Mouse (Mus musculus) gastrocnemius, adult 8-10 months (tissue): ENCODE results near the gene Gm34653. TPM values are rescaled to one million over a fixed set of nuclear protein-coding genes. Genes with fewer than 3 reads are reported as not detected.

Experiments
- DNase-seq, 2 experiments: peaks; one replicate each; pipeline ENCODE4 v3.0.0; 2022; ENCODE audit warnings: low spot score in 2 of 2
- total RNA-seq, 4 experiments: library from RNA; stranded (reverse); gene quantifications; 2 replicates each; pipeline ENCODE4 v1.2.4; 2022

Gene Gm34653
- total RNA-seq, 4 experiments from 2014 or later, result 0.15 to 0.19 (median 0.18) TPM; not detected in 1

- no peak for DNase-seq
Observed at GRCm38 (mm10) chr2:34883190-34883589, 50.4 kb downstream of the Gm34653 start.

DNA sequence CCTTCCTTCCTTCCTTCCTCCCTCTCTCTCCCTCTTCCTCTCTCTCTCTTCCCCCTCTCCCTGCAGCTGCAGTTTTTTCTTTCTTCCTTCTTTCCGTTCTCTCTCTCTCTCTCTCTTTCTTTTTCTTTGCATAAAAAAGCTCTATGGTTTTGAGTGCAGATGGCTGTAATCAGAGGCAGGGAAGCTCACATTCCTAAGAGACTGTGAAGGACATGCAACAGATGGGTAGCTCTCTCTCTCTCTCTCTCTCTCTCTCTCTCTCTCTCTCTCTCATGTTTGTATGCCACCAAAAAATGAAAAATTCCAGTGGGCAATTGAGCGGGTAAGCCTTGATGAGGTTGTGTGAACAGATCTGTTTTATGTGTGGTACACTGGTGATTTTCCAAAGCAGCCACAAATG, 51.4 kb downstream of the Gm34653 start:
- no peak for DNase-seq

Other genes with a start within 250 kb of the Gm34653 start
- gene Gapvd1, start 77.8 kb upstream of the Gm34653 start, total RNA-seq, result 10 to 100 TPM; 34.1 to 36.4 (median 35.4) TPM
- gene Hspa5, start 61.0 kb upstream of the Gm34653 start, total RNA-seq, result 100 to 1,000 TPM; 149 to 179 (median 165) TPM
- gene Rabepk, start 33.1 kb upstream of the Gm34653 start, total RNA-seq, result 10 to 100 TPM in 3 of 4 experiments, 1 to 10 TPM in 1; 7.4 to 13.1 (median 11.4) TPM
- 10 to 100 TPM; 53.0 to 58.9 (median 56.3) TPM for gene Fbxw2, start 6.7 kb upstream of the Gm34653 start, total RNA-seq
- under 1 TPM; 0.20 to 0.31 (median 0.22) TPM for gene Cutal, start 41.4 kb downstream of the Gm34653 start, total RNA-seq
- 10 to 100 TPM; 11.0 to 18.6 (median 15.5) TPM for gene Psmd5, start 42.0 kb downstream of the Gm34653 start, total RNA-seq
- gene Phf19, start 81.0 kb downstream of the Gm34653 start, total RNA-seq, result 1 to 10 TPM in 1 of 4 experiments, under 1 TPM in 3; 0.29 to 1.1 (median 0.46) TPM
- gene Traf1, start 128.8 kb downstream of the Gm34653 start, total RNA-seq, result 1 to 10 TPM in 1 of 4 experiments, under 1 TPM in 2, not detected in 1; 0.27 to 1.4 (median 0.58) TPM
- gene Hc, start 228.4 kb downstream of the Gm34653 start, total RNA-seq, result under 1 TPM in 1 of 4 experiments, not detected in 3; 0.21 TPM